Mouse (Mus musculus) liver, adult 2 months (tissue): Measurements from ENCODE around the gene Mettl1.

ENCODE experiments used
- CTCF ChIP-seq: fragments of 200-500 bp; IDR thresholded peaks from 2 replicates; pipeline ENCODE4 v1.5.1; 2011; ENCODE audit warnings: low read depth, low read length, control low read depth
- POLR2A ChIP-seq: fragments of 200-500 bp; IDR thresholded peaks from 2 replicates; pipeline ENCODE4 v1.6.1; 2011; ENCODE audit warnings: low read length, control low read depth; ENCODE audit not compliant: insufficient read depth; ENCODE audit errors: extremely low read depth

DNA sequence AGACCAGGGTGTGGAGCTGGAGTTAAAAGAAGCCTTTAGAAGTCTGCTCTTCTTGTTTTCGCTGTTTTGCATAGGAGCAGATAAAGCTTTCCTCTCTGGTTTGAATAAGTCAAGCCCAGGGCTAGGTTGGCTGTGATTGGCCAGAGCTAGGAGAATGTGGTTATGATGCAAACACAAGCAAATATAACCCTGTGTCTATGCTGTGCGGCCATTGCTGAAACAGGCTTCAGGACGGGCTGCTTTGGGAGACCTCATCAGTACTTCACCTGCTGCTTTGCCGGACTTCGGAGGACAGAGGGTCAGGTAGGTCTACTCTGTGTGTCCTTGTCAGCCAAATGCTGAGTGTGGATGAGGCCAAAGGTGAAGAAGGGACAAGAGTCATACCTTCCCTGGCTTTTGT is 40.7 kb upstream of the Mettl1 start, which contains the start of gene Avil:
- no peak for TF ChIP-seq CTCF
- TF ChIP-seq POLR2A = no peak
